Mouse (Mus musculus): ENCODE data around the gene Ufc1.
A peak's percentile ranks its signal among the peaks of the same experiment; 100 is the strongest.
"Not testable (repeated sequence)": the region's sequence is repeated elsewhere in the genome, so short reads cannot be mapped to it uniquely, and the experiment has no call there.

Ufc1 gene

GRCm38 (mm10) chr1:171248386-171249226 lies 46.2 kb downstream of the Ufc1 start:
- DNase-seq (ENCODE audit: extremely low spot score, low spot score) = no peak

- no peak for DNase-seq (ENCODE audit: extremely low spot score, low spot score)
Observed at GRCm38 (mm10) chr1:171247916-171248315, 46.9 kb downstream of the Ufc1 start.

GRCm38 (mm10) chr1:171247453-171247841 lies 47.4 kb downstream of the Ufc1 start:
- no peak for DNase-seq (ENCODE audit: extremely low spot score, low spot score)

GRCm38 (mm10) chr1:171246709-171247452 lies 47.9 kb downstream of the Ufc1 start:
- DNase-seq (ENCODE audit: extremely low spot score, low spot score) = peak; percentile 98

GRCm38 (mm10) chr1:171245353-171245752 lies 49.5 kb downstream of the Ufc1 start:
- no peak for DNase-seq (ENCODE audit: extremely low spot score, low spot score)

GRCm38 (mm10) chr1:171241952-171242351 lies 52.9 kb downstream of the Ufc1 start:
- DNase-seq (ENCODE audit: extremely low spot score, low spot score) = not testable (repeated sequence)

GRCm38 (mm10) chr1:171240911-171241310 lies 53.9 kb downstream of the Ufc1 start:
- DNase-seq (ENCODE audit: extremely low spot score, low spot score) = no peak

- DNase-seq (ENCODE audit: extremely low spot score, low spot score) = no peak
Observed at GRCm38 (mm10) chr1:171239992-171240744, 54.7 kb downstream of the Ufc1 start.
